Mouse (Mus musculus) cerebellum, postnatal 25 days (tissue): ENCODE measurements at regions not wholly inside any gene's neighbourhood (a gene's known extent, or its start where the extent isn't known, plus 50 kb on each side); places are given as distances from the start of the nearest gene placed in this dataset.
A peak's percentile ranks its signal among the peaks of the same experiment; 100 is the strongest.

Experiments used
- DNase-seq, 2 experiments: peaks; one replicate each; pipeline ENCODE4 v3.0.0; 2021; ENCODE audit warnings: mixed read lengths in 2 of 2

GRCm38 (mm10) chr2:166228356-166228755 is 72.9 kb upstream of the Sulf2 start:
- no peak for DNase-seq

GRCm38 (mm10) chr2:166227496-166227895 is 72.0 kb upstream of the Sulf2 start:
- DNase-seq, result no peak

- no peak for DNase-seq
Observed at GRCm38 (mm10) chr2:166226929-166227328, 71.5 kb upstream of the Sulf2 start.

GRCm38 (mm10) chr2:166226331-166226730 is 70.9 kb upstream of the Sulf2 start:
- DNase-seq, result no peak

GRCm38 (mm10) chr2:166225354-166225753 is 69.9 kb upstream of the Sulf2 start:
- DNase-seq, result no peak

GRCm38 (mm10) chr2:166218783-166219182 is 63.3 kb upstream of the Sulf2 start:
- no peak for DNase-seq

GRCm38 (mm10) chr2:166216512-166216865 is 61.0 kb upstream of the Sulf2 start:
- peak; percentile 45 to 54 for DNase-seq

- peak; percentile 29 to 43 for DNase-seq
Observed at GRCm38 (mm10) chr2:166215610-166216511, 60.4 kb upstream of the Sulf2 start.

- no peak for DNase-seq
Observed at GRCm38 (mm10) chr2:166215191-166215590, 59.7 kb upstream of the Sulf2 start.

GRCm38 (mm10) chr2:166207145-166207508 is 51.7 kb upstream of the Sulf2 start:
- peak; percentile 20 to 37 for DNase-seq

GRCm38 (mm10) chr2:166206396-166207144 is 51.1 kb upstream of the Sulf2 start:
- DNase-seq, result peak; percentile 39 to 64
